Mouse (Mus musculus) hindbrain, postnatal 0 days (tissue): ENCODE results near the gene Zswim8. TPM values are rescaled to one million over a fixed set of nuclear protein-coding genes. Genes with fewer than 3 reads are reported as not detected.

Experiments
- ATAC-seq: fragments of 200-750 bp; cut with Nextera tagmentation; 2 replicates; pipeline ENCODE4 v1.8.0; 2017; ENCODE audit warnings: mild to moderate bottlenecking, moderate TSS enrichment, moderate library complexity
- DNase-seq: peaks from one replicate; pipeline ENCODE4 v3.0.0-alpha.2; 2015; ENCODE audit warnings: low spot score
- H3K27ac ChIP-seq: fragments of 300-500 bp; sonication (generic); 2 replicates; pipeline ENCODE4 v1.5.1; 2014; ENCODE audit warnings: mild to moderate bottlenecking
- H3K27me3 ChIP-seq: fragments of 300-500 bp; sonication (generic); 2 replicates; pipeline ENCODE4 v1.6.1; 2014; ENCODE audit warnings: low read length, mixed read lengths; ENCODE audit not compliant: insufficient read depth
- H3K36me3 ChIP-seq: fragments of 300-500 bp; sonication (generic); 2 replicates; pipeline ENCODE4 v1.6.1; 2014; ENCODE audit warnings: low read length, mixed read lengths; ENCODE audit not compliant: insufficient read depth
- H3K4me1 ChIP-seq: fragments of 300-500 bp; sonication (generic); 2 replicates; pipeline ENCODE4 v1.6.1; 2014; ENCODE audit warnings: antibody characterized with exemption, low read length, mixed read lengths; ENCODE audit not compliant: insufficient read depth
- H3K4me2 ChIP-seq: fragments of 300-500 bp; sonication (generic); 2 replicates; pipeline ENCODE4 v1.6.1; 2014; ENCODE audit warnings: low read depth, mild to moderate bottlenecking, low read length, moderate library complexity, mixed read lengths
- H3K4me3 ChIP-seq: fragments of 300-500 bp; sonication (generic); 2 replicates; pipeline ENCODE4 v1.5.1; 2014; ENCODE audit warnings: low read length
- H3K9ac ChIP-seq: fragments of 300-500 bp; sonication (generic); replicated peaks from 2 replicates; pipeline ENCODE4 v1.6.1; 2014; ENCODE audit warnings: mild to moderate bottlenecking, low read length, moderate library complexity, mixed read lengths
- H3K9me3 ChIP-seq: fragments of 300-500 bp; sonication (generic); 2 replicates; pipeline ENCODE4 v1.6.1; 2016; ENCODE audit warnings: low read length, mixed read lengths
- CTCF ChIP-seq: IDR thresholded peaks from 2 replicates; pipeline ENCODE4 v1.5.1; 2016; ENCODE audit warnings: antibody characterized with exemption, control low read depth, low read depth
- WGBS: fragments of 180-500 bp; shearing (Covaris S2); extraction: QIAGEN DNeasy Blood & Tissue Kit; methylation state at CpG from one replicate; pipeline ENCODE4 v1.1.7; 2014; 5-methylcytosine and 5-hydroxymethylcytosine counted together
- polyA plus RNA-seq: library from polyadenylated mRNA; unstranded; fragments of >200 nt; fragmentation: Nextera tagmentation; extraction: Ambion mirVana; gene quantifications from 2 replicates; pipeline ENCODE4 v1.2.1, GENCODE M21; 2015
- total RNA-seq: library from RNA; depleted of rRNA; stranded (reverse); fragments of >200 nt; gene quantifications from 2 replicates; pipeline ENCODE4 v1.2.3, GENCODE M21; 2014

Zswim8 gene
- total and polyA plus RNA-seq, 2 experiments from 2014 or later = 36.8 to 159 TPM

DNA sequence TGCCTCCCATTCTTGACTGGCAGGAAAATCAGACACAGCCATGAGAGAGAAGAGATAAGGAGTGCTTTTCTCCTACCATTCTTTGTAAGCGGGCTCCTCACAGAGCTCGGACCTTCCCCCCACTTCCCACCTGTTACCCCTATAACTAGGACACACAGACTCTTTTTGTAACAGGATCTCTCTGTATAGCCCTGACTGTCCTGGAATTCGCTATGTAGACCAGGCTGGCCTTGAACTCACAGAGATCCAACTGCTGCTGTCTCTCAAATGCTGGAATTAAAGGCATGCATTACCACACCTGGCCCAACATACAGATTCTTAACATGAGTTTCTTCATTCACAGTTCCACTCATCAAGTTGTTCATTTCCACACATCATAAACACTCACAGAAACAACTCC, 44.6 kb upstream of the Zswim8 start:
- no peaks in the 10 kb centered on the region for H3K36me3 ChIP-seq
- DNase-seq (no peak), ATAC-seq (no peak)
- H3K27ac ChIP-seq = peak overlapping the region; percentile 93; the same call in 1 of the 2 replicates
- H3K4me1 ChIP-seq = peaks cover 13% of the 10 kb centered on the region; the same call in 1 of the 2 replicates
- no peak overlapping the region for H3K4me3 ChIP-seq
- peak overlapping the region; percentile 72 for H3K4me2 ChIP-seq
- H3K9ac ChIP-seq = no peak overlapping the region
- 96% methylated on average over 3 of the region's 3 CpGs for WGBS
- TF ChIP-seq CTCF = no peak
- no peaks in the 10 kb centered on the region for H3K27me3 ChIP-seq
- no peaks in the 10 kb centered on the region for H3K9me3 ChIP-seq

DNA sequence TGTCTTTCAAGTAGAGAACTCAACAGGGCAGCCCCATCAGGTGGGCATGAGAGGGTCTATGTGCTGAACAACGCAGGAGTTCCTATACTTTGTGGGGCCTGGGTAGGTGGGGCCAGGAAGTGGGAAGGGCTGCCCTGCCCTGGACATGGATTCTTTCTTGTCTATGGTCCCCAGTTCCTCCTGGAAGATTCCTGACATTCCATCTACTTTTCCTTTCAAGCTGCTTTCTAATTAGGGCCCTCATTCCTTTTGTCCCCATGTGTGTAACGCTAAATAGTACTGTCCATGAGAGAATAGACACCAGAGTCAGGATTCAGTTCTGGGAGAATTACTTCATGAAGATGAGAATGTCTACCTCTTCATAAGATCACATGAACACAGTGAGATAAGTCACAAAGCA, 43.8 kb upstream of the Zswim8 start:
- Histone ChIP-seq H3K9me3 (no peaks in the 10 kb centered on the region), H3K4me3 (no peak overlapping the region), H3K9ac (no peak overlapping the region), H3K27me3 (no peaks in the 10 kb centered on the region), H3K4me1 (peaks cover 13% of the 10 kb centered on the region; the same call in 1 of the 2 replicates), H3K4me2 (no peak overlapping the region), H3K27ac (no peak overlapping the region), H3K36me3 (no peaks in the 10 kb centered on the region)
- 66% methylated on average over 2 of the region's 2 CpGs for WGBS
- ATAC-seq (no peak), DNase-seq (no peak)
- no peak for TF ChIP-seq CTCF

DNA sequence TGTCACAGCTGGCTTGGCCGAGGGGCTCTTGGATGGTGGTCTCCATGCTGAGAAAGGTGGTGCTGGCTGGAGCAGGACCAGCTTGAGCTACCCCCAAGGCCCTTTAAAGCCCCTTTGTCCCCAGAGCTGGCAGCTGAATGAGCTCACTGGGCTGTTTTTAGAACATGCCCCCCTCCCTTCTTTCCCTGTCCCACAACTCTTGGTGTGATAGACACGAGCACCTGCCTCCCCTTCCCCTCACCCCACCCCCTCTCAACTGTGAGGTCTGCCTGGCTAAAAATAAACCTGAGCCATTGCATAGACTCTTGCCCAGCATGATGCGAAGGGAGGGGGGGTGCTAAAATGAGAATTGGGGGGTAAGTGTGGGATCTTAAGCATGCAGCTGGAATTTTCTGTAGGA, 42.9 kb upstream of the Zswim8 start:
- no peak overlapping the region for H3K4me3 ChIP-seq
- H3K9ac ChIP-seq = no peak overlapping the region
- DNase-seq (no peak), ATAC-seq (no peak)
- H3K4me2 ChIP-seq = no peak overlapping the region
- 53% methylated on average over 3 of the region's 3 CpGs for WGBS
- H3K4me1 ChIP-seq = peaks cover 13% of the 10 kb centered on the region; the same call in 1 of the 2 replicates
- no peaks in the 10 kb centered on the region for H3K27me3 ChIP-seq
- no peak overlapping the region for H3K27ac ChIP-seq
- TF ChIP-seq CTCF = no peak
- no peaks in the 10 kb centered on the region for H3K9me3 ChIP-seq
- no peaks in the 10 kb centered on the region for H3K36me3 ChIP-seq

DNA sequence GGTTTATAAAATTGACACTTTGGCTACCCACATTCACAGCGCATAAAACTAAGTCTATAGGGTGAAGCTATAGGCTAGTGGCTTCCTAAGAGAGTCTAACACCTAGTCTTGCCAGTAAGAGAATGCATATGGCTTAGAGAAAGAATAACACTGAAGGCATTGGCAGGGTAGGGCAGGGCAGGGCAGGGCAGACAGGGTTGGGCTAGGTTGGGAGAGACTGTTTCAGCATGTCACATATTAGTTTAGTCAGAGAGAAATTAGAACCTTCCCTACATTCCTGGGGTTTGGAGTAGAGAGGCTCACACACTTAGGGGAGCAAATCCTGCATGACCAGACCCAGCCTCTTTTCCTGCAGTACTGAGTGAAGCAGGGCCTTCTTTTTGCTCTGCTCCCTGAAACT, 39.9 kb upstream of the Zswim8 start:
- H3K9me3 ChIP-seq = no peaks in the 10 kb centered on the region
- no peak for DNase-seq
- no peaks in the 10 kb centered on the region for H3K36me3 ChIP-seq
- H3K4me1 ChIP-seq = peaks cover 2% of the 10 kb centered on the region; the same call in 1 of the 2 replicates
- WGBS = 73% methylated on average over 1 of the region's 1 CpGs
- H3K27me3 ChIP-seq = no peaks in the 10 kb centered on the region
- no peak overlapping the region for H3K9ac ChIP-seq
- no peak overlapping the region for H3K4me3 ChIP-seq
- no peak overlapping the region for H3K27ac ChIP-seq
- no peak for ATAC-seq
- H3K4me2 ChIP-seq = no peak overlapping the region
- no peak for TF ChIP-seq CTCF

DNA sequence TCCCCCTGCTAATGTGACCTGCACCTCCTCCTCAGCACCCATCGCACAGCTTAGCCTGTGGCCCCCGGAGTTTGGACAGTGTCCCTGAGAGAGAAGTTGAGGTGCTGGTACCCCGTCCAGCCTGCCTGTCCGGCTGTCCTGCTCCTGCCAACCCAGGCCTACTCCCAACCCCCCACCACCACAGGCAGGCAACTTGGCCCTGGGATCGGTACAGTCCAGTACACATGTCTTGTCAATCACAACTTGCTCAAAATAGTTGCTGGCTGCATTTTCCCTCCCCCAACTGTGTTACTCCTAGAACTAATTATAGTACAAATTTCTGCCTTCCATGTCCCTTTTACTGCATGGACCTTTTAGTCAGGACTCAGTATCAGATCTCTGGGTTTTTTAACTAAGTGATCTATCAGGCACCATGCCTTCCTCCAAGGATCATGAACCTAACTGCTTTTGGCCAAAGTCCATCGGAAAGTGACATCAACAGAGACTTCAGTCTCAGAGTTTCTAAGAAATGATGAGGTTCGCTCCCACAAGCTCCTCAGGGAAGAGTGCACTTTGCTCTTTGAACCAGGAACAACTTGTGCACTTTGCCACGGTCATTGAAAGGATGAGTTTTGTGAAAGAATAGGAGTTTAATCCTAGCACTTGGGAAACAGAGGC, 39.1 kb upstream of the Zswim8 start, which contains the start of gene Synpo2l:
Gene Synpo2l, minus strand, starts transcription at position 201 of the 657 bp plus-strand sequence.
- 75% methylated on average over 8 of the region's 8 CpGs for WGBS
- Histone ChIP-seq H3K4me1 (no peaks in the 10 kb centered on the region), H3K9me3 (no peaks in the 10 kb centered on the region), H3K36me3 (no peaks in the 10 kb centered on the region), H3K27ac (no peak within 1 kb of the TSS), H3K9ac (no peak within 1 kb of the TSS), H3K4me2 (no peak within 1 kb of the TSS), H3K4me3 (no peak within 1 kb of the TSS), H3K27me3 (no peaks in the 10 kb centered on the region)
- TF ChIP-seq CTCF = no peak
- ATAC-seq = no peak
- no peak for DNase-seq

DNA sequence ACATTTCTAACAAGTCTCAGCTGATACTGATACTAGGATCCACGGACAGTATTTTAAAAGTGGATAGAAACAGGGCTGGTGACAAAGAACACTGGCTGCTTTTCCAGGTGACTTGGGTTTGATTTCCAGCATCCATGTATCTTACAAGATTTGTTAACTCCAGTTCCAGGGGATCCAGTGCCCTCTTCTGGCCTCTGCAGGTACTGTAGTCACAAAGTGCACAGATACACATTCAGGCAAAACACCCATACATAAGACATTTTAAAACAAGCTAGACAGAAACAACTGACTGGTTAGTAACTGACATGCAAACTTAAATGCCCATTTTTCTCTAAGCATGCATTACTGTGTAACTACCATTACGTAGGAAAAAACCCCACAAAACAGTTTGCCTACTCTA, 34.4 kb upstream of the Zswim8 start:
- no peak for ATAC-seq
- Histone ChIP-seq H3K4me3 (no peak overlapping the region), H3K4me2 (no peak overlapping the region), H3K36me3 (peaks cover 13% of the 10 kb centered on the region; the same call in 1 of the 2 replicates), H3K9ac (no peak overlapping the region), H3K27ac (no peak overlapping the region), H3K27me3 (no peaks in the 10 kb centered on the region), H3K4me1 (peaks cover 5% of the 10 kb centered on the region; the same call in 1 of the 2 replicates), H3K9me3 (no peaks in the 10 kb centered on the region)
- WGBS = 94% methylated on average over 2 of the region's 2 CpGs
- DNase-seq = peak; percentile 51
- peak; percentile 62 for TF ChIP-seq CTCF

DNA sequence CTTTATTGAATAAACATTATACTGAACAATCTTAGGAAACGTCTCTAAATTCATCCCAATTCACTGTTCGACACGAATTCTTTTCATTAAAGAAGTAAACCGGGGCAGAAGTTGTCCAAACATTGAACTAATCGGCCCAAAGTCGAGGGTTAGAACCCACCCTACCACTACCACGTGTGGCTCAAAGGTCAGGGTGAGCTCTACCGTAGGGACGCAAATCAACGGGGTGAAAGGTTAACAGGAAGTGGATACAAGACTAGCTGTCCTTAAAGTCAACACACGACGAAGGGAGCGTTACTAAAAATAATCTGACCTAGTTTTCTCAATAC, 33.7 kb upstream of the Zswim8 start:
- Histone ChIP-seq H3K9me3 (no peaks in the 10 kb centered on the region), H3K4me3 (peak overlapping the region; percentile 90), H3K27ac (peak overlapping the region; percentile 70; the same call in 1 of the 2 replicates), H3K4me1 (peaks cover 5% of the 10 kb centered on the region; the same call in 1 of the 2 replicates), H3K4me2 (peak overlapping the region; percentile 67), H3K36me3 (peaks cover 13% of the 10 kb centered on the region; the same call in 1 of the 2 replicates), H3K27me3 (no peaks in the 10 kb centered on the region), H3K9ac (0 out of 2 replicates have a peak overlapping the region, but pooled peaks have one; percentile 38)
- peak; percentile 70 for ATAC-seq
- no peak for DNase-seq
- TF ChIP-seq CTCF = no peak
- WGBS = 12% methylated on average over 13 of the region's 13 CpGs
